Mouse (Mus musculus): ENCODE data around the gene Cyp20a1. TPM values are rescaled to one million over a fixed set of nuclear protein-coding genes. Genes with fewer than 3 reads are reported as not detected.

Gene Cyp20a1
- polyA plus RNA-seq, 1 experiment from 2014 or later = 21.4 TPM

DNA sequence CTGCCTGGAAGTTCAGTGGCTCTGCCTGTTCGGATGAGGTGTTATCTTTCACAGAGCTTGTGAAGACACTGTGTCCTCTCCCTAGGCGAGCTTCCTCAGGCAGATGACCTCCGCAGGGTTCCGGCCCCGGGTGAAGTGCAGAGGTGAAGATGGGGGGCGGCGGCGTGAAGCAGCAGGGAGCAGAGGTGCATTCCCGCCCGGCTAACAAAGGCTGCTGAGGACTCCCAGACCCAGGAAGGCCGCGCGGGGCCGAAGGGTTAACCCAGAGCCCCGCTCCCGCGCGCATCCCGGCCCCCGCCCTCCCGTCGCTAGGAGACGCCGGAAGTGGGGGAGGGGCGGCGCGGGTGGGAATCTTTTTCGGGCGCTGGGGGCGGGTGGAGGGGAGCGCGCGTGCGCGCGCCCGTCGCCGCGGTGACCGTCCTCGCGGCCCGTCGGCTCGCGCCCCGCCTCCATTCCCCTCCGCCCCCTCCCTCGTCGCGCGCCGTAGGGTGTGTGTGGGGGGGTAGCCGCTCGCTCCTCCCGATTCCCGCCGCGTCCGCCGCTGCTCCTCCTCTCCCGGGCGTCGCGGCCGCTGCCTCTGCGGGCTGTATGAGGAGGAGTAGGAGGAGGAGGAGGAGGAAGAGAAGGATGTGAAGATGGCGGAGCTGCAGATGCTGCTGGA lies 66.2 kb downstream of the Cyp20a1 start, which contains the start of gene Abi2:
Gene Abi2, plus strand, starts transcription at position 452 of the 661 bp plus-strand sequence.
- peak; percentile 96 for ATAC-seq
- no peaks in the 10 kb centered on the region for H3K4me1 ChIP-seq (replicated peaks)
- H3K27ac ChIP-seq = peak within 1 kb of the TSS; percentile 90
- H3K9ac ChIP-seq = peak within 1 kb of the TSS; percentile 84
- no peaks in the 10 kb centered on the region for H3K36me3 ChIP-seq
- H3K27me3 ChIP-seq (replicated peaks) = no peaks in the 10 kb centered on the region
- 0% methylated on average over 55 of the region's 69 CpGs for WGBS
- peak within 1 kb of the TSS; percentile 78 for H3K4me2 ChIP-seq (replicated peaks)
- no peaks in the 10 kb centered on the region for H3K9me3 ChIP-seq
- peak within 1 kb of the TSS; percentile 91 for H3K4me3 ChIP-seq (replicated peaks)

DNA sequence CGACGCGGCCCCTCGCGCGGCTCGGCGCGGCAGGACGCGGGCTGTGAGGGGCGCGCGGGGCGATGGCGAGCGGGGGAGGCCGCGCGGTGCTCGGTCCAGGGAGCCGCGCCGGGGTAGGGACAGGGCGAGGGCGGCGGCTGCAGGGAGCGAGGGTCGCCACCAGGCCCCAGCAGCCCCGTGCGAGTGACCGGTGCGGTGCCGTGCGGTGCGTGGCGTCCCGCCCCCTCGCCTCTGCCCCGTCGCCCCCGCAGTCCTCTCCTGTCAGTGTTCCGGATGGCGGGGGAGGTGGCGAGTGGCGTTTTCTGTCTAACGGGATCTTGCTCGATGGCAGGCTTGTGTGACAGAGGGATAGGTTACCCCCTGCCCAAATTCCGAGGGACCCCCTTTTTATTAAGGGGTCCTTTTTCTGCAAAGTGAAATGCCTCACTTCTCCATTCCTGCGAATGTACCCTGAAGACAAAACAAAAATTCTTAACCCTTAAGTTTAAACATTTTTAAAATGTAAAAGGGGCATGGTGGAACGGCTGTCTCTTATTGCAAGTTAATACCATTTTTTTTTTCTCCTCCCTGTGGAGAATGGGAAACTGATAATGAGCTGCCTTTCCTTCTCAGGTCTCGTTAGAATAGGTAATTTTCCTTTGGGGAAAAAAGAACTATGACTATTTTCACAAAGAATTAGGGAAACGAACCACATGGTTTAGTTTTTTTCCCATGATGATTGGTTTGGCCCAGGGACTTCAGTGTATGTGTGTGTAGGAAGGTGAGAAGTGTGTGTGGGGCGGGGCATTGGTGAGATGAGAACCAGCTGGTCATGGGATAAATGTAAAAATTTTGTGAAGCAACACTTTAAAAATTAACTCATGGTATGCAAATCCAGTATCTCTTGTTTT lies 67.0 kb downstream of the Cyp20a1 start:
- H3K4me2 ChIP-seq (replicated peaks) = peak overlapping the region; percentile 78
- WGBS = under 1% methylated on average over 50 of the region's 54 CpGs
- H3K36me3 ChIP-seq = no peaks in the 10 kb centered on the region

GRCm38 (mm10) chr1:60416724-60417123 lies 73.6 kb downstream of the Cyp20a1 start:
- ATAC-seq = no peak
- Histone ChIP-seq H3K4me3 (replicated peaks) (no peak overlapping the region), H3K27ac (no peak overlapping the region), H3K9ac (no peak overlapping the region), H3K4me1 (replicated peaks) (no peaks in the 10 kb centered on the region), H3K4me2 (replicated peaks) (no peak overlapping the region), H3K36me3 (no peaks in the 10 kb centered on the region), H3K9me3 (no peaks in the 10 kb centered on the region), H3K27me3 (replicated peaks) (no peaks in the 10 kb centered on the region)
- WGBS = 71% methylated on average over 3 of the region's 3 CpGs

More for the DNA sequence above, 67.0 kb downstream of the Cyp20a1 start:
- H3K4me3 ChIP-seq (replicated peaks) = peak overlapping the region; percentile 91
- no peaks in the 10 kb centered on the region for H3K9me3 ChIP-seq
- ATAC-seq = peak; percentile 77
- peak overlapping the region; percentile 84 for H3K9ac ChIP-seq
- H3K27me3 ChIP-seq (replicated peaks) = no peaks in the 10 kb centered on the region
- H3K4me1 ChIP-seq (replicated peaks) = no peaks in the 10 kb centered on the region
- peak overlapping the region; percentile 90 for H3K27ac ChIP-seq

GRCm38 (mm10) chr1:60423882-60424281 lies 80.8 kb downstream of the Cyp20a1 start:
- WGBS = 93% methylated on average over 1 of the region's 1 CpGs

DNA sequence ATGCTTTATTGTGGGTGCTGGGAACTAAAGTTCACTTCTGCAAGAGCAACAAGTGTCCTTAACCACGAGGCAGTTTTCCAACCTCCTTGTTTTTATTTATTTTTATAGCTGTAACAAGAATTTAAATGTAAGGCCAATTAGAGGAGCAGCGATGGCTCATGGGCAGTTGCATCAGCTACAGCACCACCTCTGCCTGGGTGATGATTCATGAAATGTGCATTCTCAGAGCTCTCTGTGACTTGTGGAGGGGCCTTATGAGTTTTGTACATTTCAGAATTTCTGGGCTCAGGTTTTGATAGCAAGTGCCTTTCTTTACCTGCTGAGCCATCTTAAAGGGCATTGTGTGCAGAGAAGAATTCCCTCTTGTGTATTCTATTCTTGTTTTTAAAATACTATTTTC lies 85.2 kb downstream of the Cyp20a1 start:
- no peak overlapping the region for H3K4me2 ChIP-seq (replicated peaks)
- no peaks in the 10 kb centered on the region for H3K4me1 ChIP-seq (replicated peaks)
- no peaks in the 10 kb centered on the region for H3K27me3 ChIP-seq (replicated peaks)
- no peak overlapping the region for H3K9ac ChIP-seq
- ATAC-seq = no peak
- H3K9me3 ChIP-seq = no peaks in the 10 kb centered on the region
- H3K27ac ChIP-seq = no peak overlapping the region
- WGBS = 94% methylated on average over 2 of the region's 2 CpGs
- no peaks in the 10 kb centered on the region for H3K36me3 ChIP-seq
- no peak overlapping the region for H3K4me3 ChIP-seq (replicated peaks)

More at GRCm38 (mm10) chr1:60423882-60424281, 80.8 kb downstream of the Cyp20a1 start:
- ATAC-seq = no peak
- Histone ChIP-seq H3K27ac (no peak overlapping the region), H3K9me3 (no peaks in the 10 kb centered on the region), H3K27me3 (replicated peaks) (no peaks in the 10 kb centered on the region), H3K4me3 (replicated peaks) (no peak overlapping the region), H3K4me1 (replicated peaks) (no peaks in the 10 kb centered on the region), H3K9ac (no peak overlapping the region), H3K4me2 (replicated peaks) (no peak overlapping the region), H3K36me3 (no peaks in the 10 kb centered on the region)

DNA sequence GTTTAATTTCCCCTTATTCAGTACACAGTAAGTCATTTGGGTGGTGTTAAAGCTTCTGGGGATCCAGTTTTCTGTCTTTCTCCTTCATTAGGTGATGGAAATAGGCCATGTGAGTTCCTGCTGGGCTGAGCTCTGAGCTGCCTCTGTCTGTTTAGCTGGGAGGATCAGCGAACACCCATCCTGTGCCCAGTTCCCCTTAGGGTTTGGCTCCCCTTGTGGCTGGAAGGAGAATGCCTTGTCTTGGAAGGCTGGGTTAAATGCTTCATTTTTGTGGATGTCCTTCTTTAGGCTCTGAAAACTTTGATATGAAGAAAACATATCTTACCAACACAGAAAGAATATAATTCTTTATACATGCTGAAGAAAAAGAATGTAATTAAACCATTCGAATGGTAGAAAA lies 85.8 kb downstream of the Cyp20a1 start:
- no peaks in the 10 kb centered on the region for H3K4me1 ChIP-seq (replicated peaks)
- H3K36me3 ChIP-seq = no peaks in the 10 kb centered on the region
- no peak overlapping the region for H3K4me2 ChIP-seq (replicated peaks)
- H3K9me3 ChIP-seq = no peaks in the 10 kb centered on the region
- ATAC-seq = no peak
- 74% methylated on average over 2 of the region's 2 CpGs for WGBS
- H3K27me3 ChIP-seq (replicated peaks) = no peaks in the 10 kb centered on the region
- H3K4me3 ChIP-seq (replicated peaks) = no peak overlapping the region
- no peak overlapping the region for H3K9ac ChIP-seq
- no peak overlapping the region for H3K27ac ChIP-seq

GRCm38 (mm10) chr1:60431531-60431930 lies 88.4 kb downstream of the Cyp20a1 start:
- Histone ChIP-seq H3K9ac (no peak overlapping the region), H3K27me3 (replicated peaks) (no peaks in the 10 kb centered on the region), H3K9me3 (no peaks in the 10 kb centered on the region), H3K4me2 (replicated peaks) (no peak overlapping the region), H3K36me3 (no peaks in the 10 kb centered on the region), H3K27ac (no peak overlapping the region), H3K4me3 (replicated peaks) (no peak overlapping the region), H3K4me1 (replicated peaks) (no peaks in the 10 kb centered on the region)
- WGBS = 89% methylated on average over 5 of the region's 5 CpGs
- no peak for ATAC-seq

DNA sequence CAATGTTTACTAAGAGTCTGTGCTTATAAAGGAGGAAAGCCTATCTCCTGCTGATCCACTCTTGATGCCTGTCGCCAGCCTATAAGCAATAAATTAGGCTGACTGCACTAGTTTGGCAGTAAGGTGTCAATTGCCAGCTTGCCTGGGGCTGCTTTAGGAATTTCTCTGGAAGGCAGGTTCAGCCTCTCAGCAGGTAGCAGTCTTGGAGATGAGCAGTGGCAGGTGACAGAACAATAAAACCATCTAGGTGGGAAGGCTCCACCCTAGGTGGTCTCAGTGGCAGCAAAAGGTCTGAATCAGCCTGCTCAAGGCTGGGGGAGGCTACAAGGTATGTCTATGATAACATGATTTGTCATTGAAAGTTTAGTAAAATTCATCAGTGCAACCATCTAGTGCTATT lies 89.4 kb downstream of the Cyp20a1 start:
- no peak overlapping the region for H3K27ac ChIP-seq
- no peaks in the 10 kb centered on the region for H3K9me3 ChIP-seq
- H3K4me1 ChIP-seq (replicated peaks) = no peaks in the 10 kb centered on the region
- H3K4me2 ChIP-seq (replicated peaks) = no peak overlapping the region
- no peak for ATAC-seq
- H3K9ac ChIP-seq = no peak overlapping the region
- WGBS = 33% methylated on average over 1 of the region's 1 CpGs
- H3K27me3 ChIP-seq (replicated peaks) = no peaks in the 10 kb centered on the region
- no peaks in the 10 kb centered on the region for H3K36me3 ChIP-seq
- no peak overlapping the region for H3K4me3 ChIP-seq (replicated peaks)

Other genes with a start within 250 kb of the Cyp20a1 start
- 4.9 and 5.0 TPM in 2 replicates for gene Carf, start 245.1 kb upstream of the Cyp20a1 start, polyA plus RNA-seq (2015; fragmentation: Nextera tagmentation; extraction: Ambion mirVana)
- gene Wdr12, start 244.7 kb upstream of the Cyp20a1 start, polyA plus RNA-seq (2015; fragmentation: Nextera tagmentation; extraction: Ambion mirVana) = 53.0 and 53.8 TPM in 2 replicates
- gene Nbeal1, start 162.7 kb upstream of the Cyp20a1 start, polyA plus RNA-seq (2015; fragmentation: Nextera tagmentation; extraction: Ambion mirVana) = 5.2 and 6.1 TPM in 2 replicates
- gene Abi2, start 66.3 kb downstream of the Cyp20a1 start, polyA plus RNA-seq (2015; fragmentation: Nextera tagmentation; extraction: Ambion mirVana) = 15.5 and 16.6 TPM in 2 replicates
- gene Raph1, start 223.8 kb downstream of the Cyp20a1 start, polyA plus RNA-seq (2015; fragmentation: Nextera tagmentation; extraction: Ambion mirVana) = 26.5 and 28.6 TPM in 2 replicates